In the genomic region with DNA sequence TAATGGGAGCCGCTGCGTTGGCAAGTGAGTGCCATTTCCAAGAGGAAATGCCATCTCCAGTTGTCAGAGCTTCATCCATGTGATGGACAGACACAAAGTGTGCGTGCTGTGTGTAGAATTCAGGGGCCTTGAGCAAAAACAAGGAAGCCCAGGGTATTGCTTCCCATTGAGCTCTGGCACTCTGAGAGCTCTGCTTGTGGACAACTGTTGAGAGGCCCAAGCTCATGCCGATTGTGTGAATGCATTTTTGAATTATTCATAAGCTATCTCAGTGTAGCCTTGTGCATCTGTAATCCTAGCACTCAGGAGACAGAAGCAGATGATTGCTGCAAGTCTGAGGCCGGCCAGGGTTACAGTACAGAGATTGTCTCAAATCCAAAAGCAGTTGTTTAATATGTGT, we compare ENCODE assay signal across 28 mouse cellular contexts. TPM values are rescaled to one million over a fixed set of nuclear protein-coding genes. Genes with fewer than 3 reads are reported as not detected.
DNase-seq lines count a peak whose midpoint lies in the region; ATAC-seq and TF ChIP-seq lines count a peak whose summit lies in the region.
"Had no signal": no experiment of that assay in that cellular context is flagged by ENCODE, and none has a peak within 500 bp of the region (broad histone marks: within the 10 kb centered on the region; RNA-seq: fewer than 3 reads in every experiment).

No protein-coding gene starts in this region.

- ATAC-seq in hindbrain, postnatal 0 days: peak; percentile 90
- no peak for ATAC-seq in erythroid progenitor cell, adult 5-6 weeks (replicated peaks; ENCODE audit: low FRiP score, poor library complexity, severe bottlenecking)
- ATAC-seq: liver, embryonic 12.5 days; Patski had no signal

- H3K9me3 ChIP-seq in hindbrain, postnatal 0 days (ENCODE audit: low read length): no peaks in the 10 kb centered on the region
- H3K9me3 ChIP-seq: limb, embryonic 12.5 days; liver, embryonic 12.5 days had no signal

- peak; percentile 25 for DNase-seq in cerebellum, adult 9-11 months
- no peak for DNase-seq in cerebellum, postnatal 25 days
- DNase-seq in layer of hippocampus, adult 2 months (ENCODE audit: low spot score in 2 of 2): no peak
- DNase-seq in layer of hippocampus, adult 18-20 months (ENCODE audit: low spot score in 2 of 2): no peak
- peak; percentile 56 for DNase-seq in hindbrain, postnatal 0 days (ENCODE audit: low spot score)
- peak; percentile 10 for DNase-seq in retina, embryonic 14.5 days (ENCODE audit: low spot score)
- DNase-seq in gastrocnemius, postnatal 10 days: no peak
- DNase-seq: adrenal gland, postnatal 10 days; cerebellum, adult 11 months; cerebellum, postnatal 14 days; embryo, embryonic 11 days; kidney, adult 18-20 months; kidney, postnatal 10 days; lung, adult 2 months; lung, postnatal 36 days; right cerebral cortex, postnatal 4 days; thymus, adult 2 months had no signal

- TF ChIP-seq CTCF in layer of hippocampus, adult 2 months (conservative IDR thresholded peaks at IDR 0.05): no peak
- no peak for TF ChIP-seq CTCF in hindbrain, postnatal 0 days (IDR thresholded peaks at IDR 0.05; ENCODE audit: low read depth)

- H3K4me1 ChIP-seq in hindbrain, postnatal 0 days (ENCODE audit: insufficient read depth, low read length): no peaks in the 10 kb centered on the region
- H3K4me1 ChIP-seq: limb, embryonic 12.5 days; liver, embryonic 12.5 days had no signal

- H3K27ac ChIP-seq in layer of hippocampus, adult 2 months: peak overlapping the region; percentile 60
- peak overlapping the region; percentile 26; the same call in 1 of the 2 replicates for H3K27ac ChIP-seq in hindbrain, postnatal 0 days
- H3K27ac ChIP-seq: left cerebral cortex, adult 2 months; limb, embryonic 12.5 days; liver, embryonic 12.5 days had no signal

- no peak overlapping the region for H3K4me2 ChIP-seq in hindbrain, postnatal 0 days (ENCODE audit: low read depth, low read length)
- H3K4me2 ChIP-seq: limb, embryonic 12.5 days; liver, embryonic 12.5 days had no signal

- no peak overlapping the region for H3K9ac ChIP-seq in hindbrain, postnatal 0 days (replicated peaks; ENCODE audit: low read length)
- H3K9ac ChIP-seq: limb, embryonic 12.5 days; liver, embryonic 12.5 days had no signal

- peaks cover 56% of the 10 kb centered on the region for H3K36me3 ChIP-seq in hindbrain, postnatal 0 days (ENCODE audit: insufficient read depth, low read length)

- 38% methylated on average over 5 of the region's 5 CpGs for WGBS in hindbrain, postnatal 0 days

- no peak overlapping the region for H3K4me3 ChIP-seq in layer of hippocampus, adult 2 months
- no peak overlapping the region for H3K4me3 ChIP-seq in hindbrain, postnatal 0 days (ENCODE audit: low read length)
- H3K4me3 ChIP-seq: left cerebral cortex, adult 2 months; limb, embryonic 12.5 days; liver, embryonic 12.5 days had no signal

- H3K27me3 ChIP-seq in hindbrain, postnatal 0 days (ENCODE audit: insufficient read depth, low read length): no peaks in the 10 kb centered on the region
- H3K27me3 ChIP-seq: limb, embryonic 12.5 days; liver, embryonic 12.5 days; Patski had no signal

RNA-seq across cellular contexts. Expression of gene Fgfr1op, which starts 11.8 kb away (rescaled TPM):
- total RNA-seq in layer of hippocampus, adult 2 months (2021): 10 to 100 TPM; 12.4 to 14.3 TPM
- 10 to 100 TPM; 12.7 to 13.0 TPM for total RNA-seq in layer of hippocampus, adult 18-20 months (2021)
- 11.8 and 17.3 TPM in 2 replicates for total RNA-seq in hindbrain, postnatal 0 days (2014; rRNA removed)
- 18.6 and 20.4 TPM in 2 replicates for polyA plus RNA-seq in hindbrain, postnatal 0 days (2015; fragmentation: Nextera tagmentation; extraction: Ambion mirVana)
- total RNA-seq in erythroid progenitor cell, adult 5-6 weeks (2015; ENCODE audit: low replicate concordance): 23.5 and 24.1 TPM in 2 replicates
- total RNA-seq in erythroid progenitor cell, adult 5-6 weeks (2017; ENCODE audit: low replicate concordance): 28.3 and 34.7 TPM in 2 replicates
- total RNA-seq in gastrocnemius, postnatal 10 days (2021): 10 to 100 TPM; 13.3 to 15.3 TPM

RNA-seq across cellular contexts. Expression of gene Rnaset2a, which starts 29.2 kb away (rescaled TPM):
- 1 to 10 TPM; 6.3 to 7.2 TPM for total RNA-seq in layer of hippocampus, adult 2 months (2021)
- 1 to 10 TPM; 7.8 to 7.9 TPM for total RNA-seq in layer of hippocampus, adult 18-20 months (2021)
- total RNA-seq in hindbrain, postnatal 0 days (2014; rRNA removed): 13.7 and 26.9 TPM in 2 replicates
- 24.0 and 25.4 TPM in 2 replicates for polyA plus RNA-seq in hindbrain, postnatal 0 days (2015; fragmentation: Nextera tagmentation; extraction: Ambion mirVana)
- total RNA-seq in erythroid progenitor cell, adult 5-6 weeks (2015; ENCODE audit: low replicate concordance): 15.1 and 28.5 TPM in 2 replicates
- total RNA-seq in erythroid progenitor cell, adult 5-6 weeks (2017; ENCODE audit: low replicate concordance): 1.3 and 6.6 TPM in 2 replicates
- total RNA-seq in gastrocnemius, postnatal 10 days (2021): 10 to 100 TPM; 15.6 to 19.2 TPM

RNA-seq across cellular contexts. Expression of gene Gm49673, which starts 29.5 kb away (rescaled TPM):
- under 1 TPM in 1 of 2 experiments, not detected in 1; 0.29 TPM for total RNA-seq in layer of hippocampus, adult 2 months (2021)
- total RNA-seq in layer of hippocampus, adult 18-20 months (2021): under 1 TPM; 0.13 to 0.22 TPM
- total RNA-seq in hindbrain, postnatal 0 days (2014; rRNA removed): 1.6 and 6.0 TPM in 2 replicates
- polyA plus RNA-seq in hindbrain, postnatal 0 days (2015; fragmentation: Nextera tagmentation; extraction: Ambion mirVana): 0.35 and 0.79 TPM in 2 replicates
- total RNA-seq in erythroid progenitor cell, adult 5-6 weeks (2015; ENCODE audit: low replicate concordance): not detected in 2 replicates
- total RNA-seq in erythroid progenitor cell, adult 5-6 weeks (2017; ENCODE audit: low replicate concordance): 4.9 TPM in 1 of 2 replicates, not detected in the other
- under 1 TPM; 0.23 to 0.26 TPM for total RNA-seq in gastrocnemius, postnatal 10 days (2021)
- total RNA-seq: granulocyte monocyte progenitor cell, adult 5-6 weeks; hematopoietic stem cell, adult 5-6 weeks; megakaryocyte-erythroid progenitor cell, adult 5-6 weeks had no signal
- polyA plus RNA-seq: embryonic facial prominence, embryonic 14.5 days; heart, embryonic 14.5 days; limb, embryonic 12.5 days; liver, embryonic 12.5 days had no signal

RNA-seq across cellular contexts. Expression of gene Ccr6, which starts 58.8 kb away (rescaled TPM):
- total RNA-seq in layer of hippocampus, adult 2 months (2021): under 1 TPM in 1 of 2 experiments, not detected in 1; 0.31 TPM
- under 1 TPM in 1 of 2 experiments, not detected in 1; 0.47 TPM for total RNA-seq in layer of hippocampus, adult 18-20 months (2021)
- total RNA-seq in hindbrain, postnatal 0 days (2014; rRNA removed): not detected in 2 replicates
- polyA plus RNA-seq in hindbrain, postnatal 0 days (2015; fragmentation: Nextera tagmentation; extraction: Ambion mirVana): not detected in 2 replicates
- total RNA-seq in erythroid progenitor cell, adult 5-6 weeks (2015; ENCODE audit: low replicate concordance): not detected in 2 replicates
- not detected in 2 replicates for total RNA-seq in erythroid progenitor cell, adult 5-6 weeks (2017; ENCODE audit: low replicate concordance)
- not detected for total RNA-seq in gastrocnemius, postnatal 10 days (2021)
- total RNA-seq: gastrocnemius, adult 18-20 months; granulocyte monocyte progenitor cell, adult 5-6 weeks; hematopoietic stem cell, adult 5-6 weeks; left cerebral cortex, adult 2 months; megakaryocyte-erythroid progenitor cell, adult 5-6 weeks had no signal
- polyA plus RNA-seq: embryonic facial prominence, embryonic 14.5 days; heart, embryonic 14.5 days; limb, embryonic 12.5 days; liver, embryonic 12.5 days; Patski had no signal

Comparison
In these comparisons a context has a peak if more than half of its experiments do, and no peak if none do; other contexts are left out.
1. DNase-seq: peak in cerebellum, adult 9-11 months (single experiment), hindbrain, postnatal 0 days (single experiment) and retina, embryonic 14.5 days (single experiment); none in cerebellum, postnatal 25 days (0 of 2), layer of hippocampus, adult 2 months (0 of 2), layer of hippocampus, adult 18-20 months (0 of 2) and gastrocnemius, postnatal 10 days (single experiment).